Mouse (Mus musculus): Measurements from ENCODE around the gene Kcnmb4.

Gene Kcnmb4

GRCm38 (mm10) chr10:116473759-116474549 lies at the start of gene Kcnmb4:
Gene Kcnmb4, minus strand, starts transcription at chr10:116473878.
- no peak for DNase-seq (ENCODE audit: low spot score in 2 of 2)

GRCm38 (mm10) chr10:116519588-116519987 lies 45.9 kb upstream of the Kcnmb4 start:
- DNase-seq (ENCODE audit: low spot score in 2 of 2), result no peak

- DNase-seq (ENCODE audit: low spot score in 2 of 2), result no peak
Observed at GRCm38 (mm10) chr10:116515590-116515989, 41.9 kb upstream of the Kcnmb4 start.

GRCm38 (mm10) chr10:116515158-116515557 lies 41.5 kb upstream of the Kcnmb4 start:
- no peak for DNase-seq (ENCODE audit: low spot score in 2 of 2)

- DNase-seq (ENCODE audit: low spot score in 2 of 2), result no peak
Observed at GRCm38 (mm10) chr10:116513254-116513635, 39.6 kb upstream of the Kcnmb4 start.

GRCm38 (mm10) chr10:116512521-116513253 lies 39.0 kb upstream of the Kcnmb4 start:
- no peak for DNase-seq (ENCODE audit: low spot score in 2 of 2)

GRCm38 (mm10) chr10:116505303-116506014 lies 31.8 kb upstream of the Kcnmb4 start:
- DNase-seq (ENCODE audit: low spot score in 2 of 2), result no peak

GRCm38 (mm10) chr10:116492768-116493167 lies 19.1 kb upstream of the Kcnmb4 start:
- no peak for DNase-seq (ENCODE audit: low spot score in 2 of 2)

- no peak for DNase-seq (ENCODE audit: low spot score in 2 of 2)
Observed at GRCm38 (mm10) chr10:116486895-116487747, 13.4 kb upstream of the Kcnmb4 start.

GRCm38 (mm10) chr10:116481917-116482316 lies 8.2 kb upstream of the Kcnmb4 start:
- DNase-seq (ENCODE audit: low spot score in 2 of 2), result no peak

- DNase-seq (ENCODE audit: low spot score in 2 of 2), result no peak
Observed at GRCm38 (mm10) chr10:116480988-116481387, 7.3 kb upstream of the Kcnmb4 start.

GRCm38 (mm10) chr10:116476559-116476958 lies 2.9 kb upstream of the Kcnmb4 start:
- no peak for DNase-seq (ENCODE audit: low spot score in 2 of 2)

GRCm38 (mm10) chr10:116475725-116476124 lies 2.0 kb upstream of the Kcnmb4 start:
- no peak for DNase-seq (ENCODE audit: low spot score in 2 of 2)

- DNase-seq (ENCODE audit: low spot score in 2 of 2), result no peak
Observed at GRCm38 (mm10) chr10:116473071-116473758, 463 bp downstream of the Kcnmb4 start.

GRCm38 (mm10) chr10:116472579-116472978 lies 1.1 kb downstream of the Kcnmb4 start:
- DNase-seq (ENCODE audit: low spot score in 2 of 2), result no peak

GRCm38 (mm10) chr10:116470306-116470925 lies 3.3 kb downstream of the Kcnmb4 start:
- DNase-seq (ENCODE audit: low spot score in 2 of 2), result no peak

- no peak for DNase-seq (ENCODE audit: low spot score in 2 of 2)
Observed at GRCm38 (mm10) chr10:116468094-116468493, 5.6 kb downstream of the Kcnmb4 start.

- no peak for DNase-seq (ENCODE audit: low spot score in 2 of 2)
Observed at GRCm38 (mm10) chr10:116463753-116464345, 9.8 kb downstream of the Kcnmb4 start.

GRCm38 (mm10) chr10:116461443-116461842 lies 12.2 kb downstream of the Kcnmb4 start:
- no peak for DNase-seq (ENCODE audit: low spot score in 2 of 2)

- DNase-seq (ENCODE audit: low spot score in 2 of 2), result no peak
Observed at GRCm38 (mm10) chr10:116458786-116459185, 14.9 kb downstream of the Kcnmb4 start.
